Mouse (Mus musculus) E14TG2a.4 (cell line): Measurements from ENCODE around the gene Zfp799.
A peak's percentile ranks its signal among the peaks of the same experiment; 100 is the strongest.

ENCODE experiments used
- H3K27me3 ChIP-seq: 2 replicates; pipeline ENCODE4 v1.6.1; 2014; ENCODE audit warnings: low read length, control low read depth; ENCODE audit not compliant: insufficient read depth
- H3K36me3 ChIP-seq: 2 replicates; pipeline ENCODE4 v1.6.1; 2014; ENCODE audit warnings: low read length, control low read depth; ENCODE audit not compliant: insufficient read depth
- H3K4me1 ChIP-seq: replicated peaks from 2 replicates; pipeline ENCODE4 v1.6.1; 2014; ENCODE audit warnings: low read depth, low read length, control low read depth
- H3K4me3 ChIP-seq: replicated peaks from 2 replicates; pipeline ENCODE4 v1.5.1; 2014; ENCODE audit warnings: mild to moderate bottlenecking, low read length
- H3K9me3 ChIP-seq: 2 replicates; pipeline ENCODE4 v1.6.1; 2014; ENCODE audit warnings: low read length, control low read depth
- CTCF ChIP-seq: conservative IDR thresholded peaks from 2 replicates; pipeline ENCODE4 v1.5.1; 2014; ENCODE audit warnings: low read length
- NANOG ChIP-seq: IDR thresholded peaks from 2 replicates; pipeline ENCODE4 v1.6.1; 2014; ENCODE audit warnings: borderline replicate concordance, low read length, mixed read lengths
- POU5F1 ChIP-seq: IDR thresholded peaks from 2 replicates; pipeline ENCODE4 v1.6.1; 2014; ENCODE audit warnings: low read length, borderline replicate concordance

Zfp799 gene

GRCm38 (mm10) chr17:32841388-32841787 is 11.3 kb upstream of the Zfp799 start:
- H3K36me3 ChIP-seq, result no peaks in the 10 kb centered on the region
- H3K4me1 ChIP-seq, result peaks cover 22% of the 10 kb centered on the region
- TF ChIP-seq POU5F1 (no peak), NANOG (no peak)
- H3K4me3 ChIP-seq, result no peak overlapping the region
- H3K9me3 ChIP-seq, result peaks cover 12% of the 10 kb centered on the region
- H3K27me3 ChIP-seq, result no peaks in the 10 kb centered on the region

GRCm38 (mm10) chr17:32839083-32839802 is 9.2 kb upstream of the Zfp799 start:
- TF ChIP-seq NANOG (no peak), POU5F1 (no peak), CTCF (no peak)
- Histone ChIP-seq H3K36me3 (no peaks in the 10 kb centered on the region), H3K9me3 (peaks cover 8% of the 10 kb centered on the region), H3K4me1 (peaks cover 22% of the 10 kb centered on the region), H3K4me3 (no peak overlapping the region), H3K27me3 (no peaks in the 10 kb centered on the region)

GRCm38 (mm10) chr17:32830418-32830782 is 339 bp upstream of the Zfp799 start:
- Histone ChIP-seq H3K4me3 (peak overlapping the region; percentile 95), H3K36me3 (peaks cover 14% of the 10 kb centered on the region), H3K27me3 (no peaks in the 10 kb centered on the region), H3K9me3 (no peaks in the 10 kb centered on the region), H3K4me1 (peaks cover 12% of the 10 kb centered on the region)
- TF ChIP-seq CTCF, result no peak
- TF ChIP-seq POU5F1, result no peak
- no peak for TF ChIP-seq NANOG

- Histone ChIP-seq H3K9me3 (no peaks in the 10 kb centered on the region), H3K4me1 (peaks cover 8% of the 10 kb centered on the region; the same call in 1 of the 2 replicates), H3K36me3 (peaks cover 53% of the 10 kb centered on the region), H3K4me3 (no peak overlapping the region), H3K27me3 (no peaks in the 10 kb centered on the region)
- no peak for TF ChIP-seq NANOG
- TF ChIP-seq POU5F1, result no peak
- no peak for TF ChIP-seq CTCF
Observed at GRCm38 (mm10) chr17:32816074-32816784, 13.8 kb downstream of the Zfp799 start.

GRCm38 (mm10) chr17:32814136-32814535 is 15.9 kb downstream of the Zfp799 start:
- Histone ChIP-seq H3K27me3 (no peaks in the 10 kb centered on the region), H3K9me3 (no peaks in the 10 kb centered on the region), H3K4me1 (peaks cover 22% of the 10 kb centered on the region), H3K4me3 (no peak overlapping the region), H3K36me3 (peaks cover 34% of the 10 kb centered on the region)
- no peak for TF ChIP-seq CTCF
- TF ChIP-seq POU5F1, result no peak
- TF ChIP-seq NANOG, result no peak

DNA sequence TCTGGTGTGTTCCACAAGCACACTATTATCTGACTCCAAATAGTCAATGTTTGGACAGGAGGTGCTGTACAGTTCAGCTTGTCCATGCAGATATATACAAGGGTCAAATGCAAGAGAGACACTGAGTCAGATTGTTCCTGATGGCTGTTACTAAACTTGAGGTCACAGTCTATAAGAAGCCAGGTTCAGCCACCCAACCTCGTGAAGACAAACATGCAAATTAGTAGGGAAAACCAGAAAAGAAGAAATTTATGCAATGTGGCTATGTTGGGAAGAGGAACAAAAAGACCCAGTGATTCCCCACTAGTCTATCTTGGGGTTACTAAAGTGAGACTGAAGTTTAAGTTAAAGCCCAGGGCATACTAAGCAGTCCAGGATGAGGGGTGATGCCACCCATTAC is 19.4 kb downstream of the Zfp799 start:
- Histone ChIP-seq H3K4me1 (peaks cover 35% of the 10 kb centered on the region), H3K27me3 (no peaks in the 10 kb centered on the region), H3K4me3 (no peak overlapping the region), H3K36me3 (peaks cover 5% of the 10 kb centered on the region; the same call in 1 of the 2 replicates), H3K9me3 (no peaks in the 10 kb centered on the region)
- TF ChIP-seq POU5F1, result no peak
- no peak for TF ChIP-seq CTCF

- Histone ChIP-seq H3K36me3 (peaks cover 4% of the 10 kb centered on the region; the same call in 1 of the 2 replicates), H3K27me3 (no peaks in the 10 kb centered on the region), H3K9me3 (no peaks in the 10 kb centered on the region), H3K4me1 (peaks cover 35% of the 10 kb centered on the region), H3K4me3 (peak within 1 kb of the TSS; percentile 87)
- TF ChIP-seq CTCF, result no peak
- TF ChIP-seq NANOG, result no peak
- no peak for TF ChIP-seq POU5F1
Observed at GRCm38 (mm10) chr17:32809544-32810374, 20.3 kb downstream of the Zfp799 start, which contains the start of gene Zfp811. Gene Zfp811, minus strand, starts transcription at chr17:32809931.

DNA sequence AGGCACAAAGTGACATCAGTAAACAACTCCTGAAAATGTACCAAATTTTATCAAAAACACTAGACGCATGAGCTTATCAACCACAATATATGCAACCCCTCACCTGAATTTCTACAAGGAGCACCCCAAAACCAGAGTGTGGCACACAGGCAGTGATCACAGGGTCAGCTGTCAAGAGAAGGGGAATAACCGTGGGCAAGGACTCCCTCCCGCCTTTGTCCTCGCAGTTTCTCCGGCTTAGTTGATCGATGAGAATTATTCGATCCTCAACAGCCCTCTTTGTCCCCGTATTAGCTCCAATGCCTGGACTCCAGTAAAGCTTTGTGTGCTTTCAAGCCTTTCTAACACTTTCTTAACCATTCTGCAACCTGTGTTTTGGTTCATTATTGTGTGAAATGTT is 21.1 kb downstream of the Zfp799 start:
- Histone ChIP-seq H3K27me3 (no peaks in the 10 kb centered on the region), H3K9me3 (no peaks in the 10 kb centered on the region), H3K4me1 (peaks cover 34% of the 10 kb centered on the region), H3K36me3 (no peaks in the 10 kb centered on the region), H3K4me3 (peak overlapping the region; percentile 87)
- TF ChIP-seq NANOG (no peak), CTCF (no peak)
